Mouse (Mus musculus) lung, adult 2 months (tissue): Measurements from ENCODE around the gene Synpr.

Source experiments
- CTCF ChIP-seq: fragments of 200-500 bp; IDR thresholded peaks from 2 replicates; pipeline ENCODE4 v1.5.1; 2011; ENCODE audit warnings: mild to moderate bottlenecking, low read length, control low read depth; ENCODE audit not compliant: insufficient read depth
- POLR2A ChIP-seq: fragments of 200-500 bp; IDR thresholded peaks from 2 replicates; pipeline ENCODE4 v1.6.1; 2011; ENCODE audit warnings: low read depth, mild to moderate bottlenecking, control low read depth, low read length, borderline replicate concordance; ENCODE audit errors: extremely low read depth

DNA sequence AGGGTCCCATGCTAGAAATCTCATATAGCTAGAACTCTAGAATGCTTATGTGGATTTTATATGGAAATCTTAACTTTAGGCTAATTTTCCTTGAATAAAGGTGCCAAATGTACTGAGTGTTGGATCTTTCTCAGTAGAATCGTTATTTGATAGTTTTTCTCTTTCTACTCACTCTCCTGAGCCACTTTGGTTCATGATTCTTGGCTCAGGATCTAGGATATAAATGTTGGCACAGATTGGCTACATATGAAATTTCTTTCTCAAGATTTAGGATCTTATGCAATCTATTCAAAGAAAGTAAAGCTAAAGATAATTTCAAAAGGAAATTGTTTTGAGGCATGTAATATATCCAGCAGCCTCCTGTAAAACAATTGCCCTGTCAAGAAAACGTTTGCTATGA, 263.2 kb downstream of the Synpr start:
- TF ChIP-seq POLR2A (no peak), CTCF (no peak)
